Mouse (Mus musculus) CD4-positive, CD25-positive, alpha-beta regulatory T cell, adult 4 months (primary cell): ENCODE measurements around the gene Klhl25. TPM values are rescaled to one million over a fixed set of nuclear protein-coding genes. Genes with fewer than 3 reads are reported as not detected.
"Not testable (repeated sequence)": the region's sequence is repeated elsewhere in the genome, so short reads cannot be mapped to it uniquely, and the experiment has no call there.

Source experiments
- ATAC-seq: one replicate; pipeline ENCODE4 v1.8.0; 2017
- polyA plus RNA-seq, 2 experiments: library from polyadenylated mRNA; unstranded; fragments of 100-300 nt; shearing (Covaris generic); gene quantifications; one replicate each; pipeline ENCODE4 v1.2.1; 2017

The Klhl25 gene
- polyA plus RNA-seq, 2 experiments from 2014 or later: 11.1 to 15.7 TPM

GRCm38 (mm10) chr7:75873746-75874145 is 25.6 kb downstream of the Klhl25 start:
- no peak for ATAC-seq

- ATAC-seq: peak; percentile 29
Observed at GRCm38 (mm10) chr7:75879436-75879835, 31.3 kb downstream of the Klhl25 start.

- ATAC-seq: no peak
Observed at GRCm38 (mm10) chr7:75880236-75880635, 32.1 kb downstream of the Klhl25 start.

- peak; percentile 78 for ATAC-seq
Observed at GRCm38 (mm10) chr7:75880650-75881049, 32.5 kb downstream of the Klhl25 start.

GRCm38 (mm10) chr7:75881376-75881775 is 33.3 kb downstream of the Klhl25 start:
- ATAC-seq: peak; percentile 79

GRCm38 (mm10) chr7:75881791-75882190 is 33.7 kb downstream of the Klhl25 start:
- ATAC-seq: peak; percentile 27

GRCm38 (mm10) chr7:75891466-75891865 is 43.4 kb downstream of the Klhl25 start:
- ATAC-seq: no peak

GRCm38 (mm10) chr7:75892737-75893136 is 44.6 kb downstream of the Klhl25 start:
- no peak for ATAC-seq

- ATAC-seq: no peak
Observed at GRCm38 (mm10) chr7:75893709-75894108, 45.6 kb downstream of the Klhl25 start.

- no peak for ATAC-seq
Observed at GRCm38 (mm10) chr7:75897041-75897440, 48.9 kb downstream of the Klhl25 start.

GRCm38 (mm10) chr7:75899102-75899501 is 51.0 kb downstream of the Klhl25 start:
- ATAC-seq: no peak

- ATAC-seq: no peak
Observed at GRCm38 (mm10) chr7:75899517-75899916, 51.4 kb downstream of the Klhl25 start.

GRCm38 (mm10) chr7:75899954-75900353 is 51.8 kb downstream of the Klhl25 start:
- no peak for ATAC-seq

- ATAC-seq: no peak
Observed at GRCm38 (mm10) chr7:75905145-75905544, 57.0 kb downstream of the Klhl25 start.

GRCm38 (mm10) chr7:75910035-75910651 is 62.0 kb downstream of the Klhl25 start:
- peak; percentile 87 for ATAC-seq

- peak; percentile 42 for ATAC-seq
Observed at GRCm38 (mm10) chr7:75910652-75911035, 62.5 kb downstream of the Klhl25 start.

- peak; percentile 47 for ATAC-seq
Observed at GRCm38 (mm10) chr7:75913952-75914351, 65.8 kb downstream of the Klhl25 start.

- peak; percentile 46 for ATAC-seq
Observed at GRCm38 (mm10) chr7:75915550-75915949, 67.4 kb downstream of the Klhl25 start.

- ATAC-seq: no peak
Observed at GRCm38 (mm10) chr7:75917662-75918061, 69.6 kb downstream of the Klhl25 start.

GRCm38 (mm10) chr7:75919745-75920144 is 71.6 kb downstream of the Klhl25 start:
- not testable (repeated sequence) for ATAC-seq
